Comparison of ENCODE assay signal across 19 mouse cellular contexts in the genomic region with DNA sequence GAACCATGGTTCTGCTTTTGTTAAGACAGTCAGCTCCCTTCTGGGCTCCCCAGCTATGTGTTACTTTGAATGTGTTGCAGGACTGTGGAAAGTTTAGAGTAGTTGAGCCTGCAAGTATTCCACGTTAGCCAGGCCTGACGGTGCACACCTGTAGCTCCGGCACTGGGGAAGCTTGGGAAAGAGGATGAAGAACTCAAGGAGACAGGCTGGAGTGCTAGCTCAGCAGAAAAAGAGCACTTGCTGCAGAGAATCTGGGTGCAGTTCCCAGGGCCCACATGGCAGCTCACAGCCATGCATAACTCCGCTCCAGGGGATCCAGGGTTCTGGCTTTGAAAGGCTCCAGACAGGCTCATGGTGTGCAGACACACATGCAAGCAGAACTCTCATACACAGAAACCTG. TPM values are rescaled to one million over a fixed set of nuclear protein-coding genes. Genes with fewer than 3 reads are reported as not detected.
DNase-seq lines count a peak whose midpoint lies in the region; ATAC-seq lines count a peak whose summit lies in the region.
"Had no signal": no experiment of that assay in that cellular context is flagged by ENCODE, and none has a peak within 500 bp of the region (broad histone marks: within the 10 kb centered on the region; RNA-seq: fewer than 3 reads in every experiment).

No protein-coding gene starts in this region.

- H3K27me3 ChIP-seq in heart, embryonic 10.5 days (ENCODE audit: insufficient read depth, poor library complexity, severe bottlenecking) = no peaks in the 10 kb centered on the region
- H3K27me3 ChIP-seq in kidney, embryonic 16.5 days (ENCODE audit: insufficient read depth, low read length) = no peaks in the 10 kb centered on the region
- no peaks in the 10 kb centered on the region for H3K27me3 ChIP-seq in kidney, embryonic 14.5 days (ENCODE audit: control insufficient read depth, insufficient read depth, low read length)
- H3K27me3 ChIP-seq in midbrain, embryonic 11.5 days (ENCODE audit: control insufficient read depth, insufficient read depth, low read length) = no peaks in the 10 kb centered on the region
- H3K27me3 ChIP-seq in midbrain, embryonic 13.5 days = no peaks in the 10 kb centered on the region
- H3K27me3 ChIP-seq: embryonic facial prominence, embryonic 13.5 days; heart, embryonic 13.5 days; hindbrain, embryonic 15.5 days; Patski had no signal

- no peaks in the 10 kb centered on the region for H3K4me1 ChIP-seq in heart, embryonic 10.5 days
- H3K4me1 ChIP-seq in kidney, embryonic 16.5 days (ENCODE audit: insufficient read depth, low read length) = no peaks in the 10 kb centered on the region
- no peaks in the 10 kb centered on the region for H3K4me1 ChIP-seq in kidney, embryonic 14.5 days (ENCODE audit: control insufficient read depth, insufficient read depth, low read length)
- no peaks in the 10 kb centered on the region for H3K4me1 ChIP-seq in midbrain, embryonic 11.5 days (ENCODE audit: control insufficient read depth, insufficient read depth, low read length)
- no peaks in the 10 kb centered on the region for H3K4me1 ChIP-seq in midbrain, embryonic 13.5 days (replicated peaks)
- H3K4me1 ChIP-seq: embryonic facial prominence, embryonic 13.5 days; heart, embryonic 13.5 days; hindbrain, embryonic 15.5 days had no signal

- H3K9me3 ChIP-seq in heart, embryonic 10.5 days = no peaks in the 10 kb centered on the region
- no peaks in the 10 kb centered on the region for H3K9me3 ChIP-seq in kidney, embryonic 16.5 days (ENCODE audit: low read length)
- no peaks in the 10 kb centered on the region for H3K9me3 ChIP-seq in kidney, embryonic 14.5 days (ENCODE audit: control insufficient read depth, low read length)
- H3K9me3 ChIP-seq in midbrain, embryonic 11.5 days (ENCODE audit: control insufficient read depth, low read length) = no peaks in the 10 kb centered on the region
- H3K9me3 ChIP-seq in midbrain, embryonic 13.5 days = no peaks in the 10 kb centered on the region
- H3K9me3 ChIP-seq: embryonic facial prominence, embryonic 13.5 days; heart, embryonic 13.5 days; hindbrain, embryonic 15.5 days had no signal

- no peak overlapping the region for H3K4me2 ChIP-seq in kidney, embryonic 16.5 days (replicated peaks; ENCODE audit: low read depth, low read length)
- H3K4me2 ChIP-seq in kidney, embryonic 14.5 days (replicated peaks; ENCODE audit: low read depth, low read length) = no peak overlapping the region
- no peak overlapping the region for H3K4me2 ChIP-seq in midbrain, embryonic 11.5 days
- no peak overlapping the region for H3K4me2 ChIP-seq in midbrain, embryonic 13.5 days (replicated peaks)
- H3K4me2 ChIP-seq: embryonic facial prominence, embryonic 13.5 days; heart, embryonic 13.5 days; hindbrain, embryonic 15.5 days had no signal

- H3K4me3 ChIP-seq in heart, embryonic 10.5 days = no peak overlapping the region
- no peak overlapping the region for H3K4me3 ChIP-seq in kidney, embryonic 16.5 days (ENCODE audit: low read length)
- no peak overlapping the region for H3K4me3 ChIP-seq in kidney, embryonic 14.5 days (ENCODE audit: low read length)
- no peak overlapping the region for H3K4me3 ChIP-seq in midbrain, embryonic 11.5 days (ENCODE audit: low read depth, low read length)
- H3K4me3 ChIP-seq in midbrain, embryonic 13.5 days (replicated peaks) = no peak overlapping the region
- H3K4me3 ChIP-seq: embryonic facial prominence, embryonic 13.5 days; heart, embryonic 13.5 days; hindbrain, embryonic 15.5 days had no signal

- ATAC-seq in kidney, embryonic 16.5 days (ENCODE audit: low FRiP score, low TSS enrichment) = no peak
- no peak for ATAC-seq in kidney, embryonic 14.5 days (ENCODE audit: low FRiP score, low TSS enrichment)
- no peak for ATAC-seq in midbrain, embryonic 11.5 days (ENCODE audit: low FRiP score)
- no peak for ATAC-seq in midbrain, embryonic 13.5 days
- ATAC-seq: forebrain, embryonic 14.5 days; Patski had no signal

- WGBS in heart, embryonic 10.5 days = 95% methylated on average over 4 of the region's 4 CpGs
- 86% methylated on average over 4 of the region's 4 CpGs for WGBS in kidney, embryonic 16.5 days
- WGBS in kidney, embryonic 14.5 days = 92% methylated on average over 4 of the region's 4 CpGs
- over 99% methylated on average over 4 of the region's 4 CpGs for WGBS in midbrain, embryonic 11.5 days
- 94% methylated on average over 4 of the region's 4 CpGs for WGBS in midbrain, embryonic 13.5 days

- H3K36me3 ChIP-seq in heart, embryonic 10.5 days = peaks cover 81% of the 10 kb centered on the region
- H3K36me3 ChIP-seq in kidney, embryonic 16.5 days (ENCODE audit: insufficient read depth, low read length) = peaks cover 65% of the 10 kb centered on the region
- H3K36me3 ChIP-seq in kidney, embryonic 14.5 days (ENCODE audit: control insufficient read depth, insufficient read depth, low read length) = peaks cover 76% of the 10 kb centered on the region
- H3K36me3 ChIP-seq in midbrain, embryonic 11.5 days (ENCODE audit: control insufficient read depth, insufficient read depth, low read length) = peaks cover 25% of the 10 kb centered on the region
- peaks cover 70% of the 10 kb centered on the region for H3K36me3 ChIP-seq in midbrain, embryonic 13.5 days

- no peak overlapping the region for H3K9ac ChIP-seq in kidney, embryonic 16.5 days (replicated peaks; ENCODE audit: low read length)
- H3K9ac ChIP-seq in kidney, embryonic 14.5 days (ENCODE audit: low read depth, low read length) = no peak overlapping the region
- no peak overlapping the region for H3K9ac ChIP-seq in midbrain, embryonic 11.5 days (ENCODE audit: low read length)
- no peak overlapping the region for H3K9ac ChIP-seq in midbrain, embryonic 13.5 days (replicated peaks)
- H3K9ac ChIP-seq: embryonic facial prominence, embryonic 13.5 days; heart, embryonic 13.5 days; hindbrain, embryonic 15.5 days had no signal

- peak; percentile 63 for DNase-seq in heart, adult 11 months
- DNase-seq in heart, embryonic 10.5 days (ENCODE audit: low spot score) = no peak
- peak; percentile 31 for DNase-seq in midbrain, embryonic 11.5 days (ENCODE audit: low spot score, missing footprints)
- no peak for DNase-seq in gastrocnemius, adult 8-10 months (ENCODE audit: low spot score in 2 of 2)
- DNase-seq: adrenal gland, adult 2 months; adrenal gland, postnatal 25 days; cerebellum, adult 18-20 months; cerebellum, adult 9-11 months; cerebellum, postnatal 36 days; gastrocnemius, postnatal 14 days; heart, postnatal 36 days had no signal

- H3K27ac ChIP-seq in heart, embryonic 10.5 days = no peak overlapping the region
- H3K27ac ChIP-seq in kidney, embryonic 16.5 days (ENCODE audit: low read length) = 0 out of 2 replicates have a peak overlapping the region, but pooled peaks have one; percentile 10
- no peak overlapping the region for H3K27ac ChIP-seq in kidney, embryonic 14.5 days (ENCODE audit: low read depth, low read length)
- H3K27ac ChIP-seq in midbrain, embryonic 11.5 days (ENCODE audit: low read depth, low read length) = no peak overlapping the region
- no peak overlapping the region for H3K27ac ChIP-seq in midbrain, embryonic 13.5 days
- H3K27ac ChIP-seq: embryonic facial prominence, embryonic 13.5 days; heart, embryonic 13.5 days; hindbrain, embryonic 15.5 days had no signal

RNA-seq across cellular contexts. Expression of a gene that starts 46.7 kb away (rescaled TPM):
- polyA plus RNA-seq in heart, embryonic 10.5 days (2016; fragmentation: Nextera tagmentation; extraction: Ambion mirVana) = 126 and 148 TPM in 2 replicates
- 181 TPM in 2 replicates for polyA plus RNA-seq in kidney, embryonic 16.5 days (2015; fragmentation: Nextera tagmentation; extraction: Ambion mirVana)
- polyA plus RNA-seq in kidney, embryonic 14.5 days (2014; fragmentation: Nextera tagmentation; extraction: Ambion mirVana) = 115 and 180 TPM in 2 replicates
- 193 and 196 TPM in 2 replicates for polyA plus RNA-seq in midbrain, embryonic 11.5 days (2014; fragmentation: Nextera tagmentation; extraction: Ambion mirVana)
- polyA plus RNA-seq in midbrain, embryonic 13.5 days (2015; fragmentation: Nextera tagmentation; extraction: Ambion mirVana) = 254 and 270 TPM in 2 replicates
- total RNA-seq in gastrocnemius, adult 8-10 months (2022) = 10 to 100 TPM; 18.3 to 26.7 (median 21.0) TPM

Comparison
In these comparisons a context has a peak if more than half of its experiments do, and no peak if none do; other contexts are left out.
1. DNase-seq: peak in heart, adult 11 months (single experiment) and midbrain, embryonic 11.5 days (single experiment); none in heart, embryonic 10.5 days (single experiment) and gastrocnemius, adult 8-10 months (0 of 2).